ENCODE assay signal across 7 mouse cellular contexts in genomic region chr16:64851085-64851562, GRCm38 (mm10). TPM values are rescaled to one million over a fixed set of nuclear protein-coding genes. Genes with fewer than 3 reads are reported as not detected.
DNase-seq lines count a peak whose midpoint lies in the region; ATAC-seq and TF ChIP-seq lines count a peak whose summit lies in the region.

No protein-coding gene starts in this region.

- peak; percentile 27 for ATAC-seq in lung, postnatal 0 days
- ATAC-seq in inflammation-experienced regulatory T-cells, adult 6 months: peak; percentile 14
- ATAC-seq in midbrain, postnatal 0 days (ENCODE audit: low FRiP score): peak; percentile 63

- 0% methylated on average over 27 of the region's 45 CpGs for WGBS in lung, postnatal 0 days
- WGBS in midbrain, postnatal 0 days: under 1% methylated on average over 33 of the region's 45 CpGs

- no peaks in the 10 kb centered on the region for H3K9me3 ChIP-seq in lung, postnatal 0 days (ENCODE audit: low read length)
- no peaks in the 10 kb centered on the region for H3K9me3 ChIP-seq in midbrain, postnatal 0 days (ENCODE audit: low read length)

- H3K9ac ChIP-seq in lung, postnatal 0 days (replicated peaks; ENCODE audit: low read depth): peak overlapping the region; percentile 91
- H3K9ac ChIP-seq in midbrain, postnatal 0 days (replicated peaks; ENCODE audit: low read length, poor library complexity, severe bottlenecking): peak overlapping the region; percentile 71

- no peak for TF ChIP-seq CTCF in lung, postnatal 0 days (IDR thresholded peaks at IDR 0.05)
- TF ChIP-seq CTCF in embryonic fibroblast, embryonic 13.5 days (IDR thresholded peaks at IDR 0.05; ENCODE audit: borderline replicate concordance, insufficient read depth, low read length): no peak
- no peak for TF ChIP-seq CTCF in midbrain, postnatal 0 days (IDR thresholded peaks at IDR 0.05)

- no peak for TF ChIP-seq EP300 in lung, postnatal 0 days (IDR thresholded peaks at IDR 0.05)

- H3K4me1 ChIP-seq in lung, postnatal 0 days (ENCODE audit: insufficient read depth, low read depth, low read length): peaks cover 6% of the 10 kb centered on the region; the same call in 1 of the 2 replicates
- H3K4me1 ChIP-seq in embryonic fibroblast, embryonic 13.5 days (ENCODE audit: control insufficient read depth, insufficient read depth, low read length): peaks cover 2% of the 10 kb centered on the region; the same call in 1 of the 2 replicates
- H3K4me1 ChIP-seq in midbrain, postnatal 0 days (ENCODE audit: insufficient read depth, low read length): peaks cover 8% of the 10 kb centered on the region; the same call in 1 of the 2 replicates

- H3K36me3 ChIP-seq in lung, postnatal 0 days (ENCODE audit: insufficient read depth, low read length): peaks cover 4% of the 10 kb centered on the region; the same call in 1 of the 2 replicates
- H3K36me3 ChIP-seq in midbrain, postnatal 0 days (ENCODE audit: insufficient read depth, low read length): peaks cover 7% of the 10 kb centered on the region

- H3K4me3 ChIP-seq in lung, postnatal 0 days (ENCODE audit: low read depth, low read length): peak overlapping the region; percentile 95
- H3K4me3 ChIP-seq in embryonic fibroblast, embryonic 13.5 days (ENCODE audit: insufficient read depth, low read length): peak overlapping the region; percentile 82
- H3K4me3 ChIP-seq in midbrain, postnatal 0 days (ENCODE audit: low read depth, low read length): peak overlapping the region; percentile 94

- no peak for TF ChIP-seq POLR2A in embryonic fibroblast, embryonic 13.5 days (IDR thresholded peaks at IDR 0.05; ENCODE audit: low read depth, low read length)

- H3K27ac ChIP-seq in lung, postnatal 0 days (ENCODE audit: low read length): peak overlapping the region; percentile 91
- H3K27ac ChIP-seq in embryonic fibroblast, embryonic 13.5 days (ENCODE audit: insufficient read depth, low read length): peak overlapping the region; percentile 58
- peak overlapping the region; percentile 87 for H3K27ac ChIP-seq in midbrain, postnatal 0 days (ENCODE audit: low read depth, low read length)

- no peak for DNase-seq in lung, postnatal 0 days (ENCODE audit: low spot score)
- DNase-seq in lung, postnatal 10 days: no peak
- DNase-seq in midbrain, postnatal 0 days (ENCODE audit: low spot score): peak; percentile 51
- no peak for DNase-seq in Muller cell, postnatal 12 days (ENCODE audit: inconsistent ontology term)
- DNase-seq in urinary bladder, postnatal 14 days (ENCODE audit: low spot score): no peak

- no peaks in the 10 kb centered on the region for H3K27me3 ChIP-seq in lung, postnatal 0 days (replicated peaks; ENCODE audit: insufficient read depth, low read length)
- no peaks in the 10 kb centered on the region for H3K27me3 ChIP-seq in midbrain, postnatal 0 days (ENCODE audit: insufficient read depth, low read length)

- H3K4me2 ChIP-seq in lung, postnatal 0 days (replicated peaks; ENCODE audit: low read depth, low read length): peak overlapping the region; percentile 88
- peak overlapping the region; percentile 60 for H3K4me2 ChIP-seq in midbrain, postnatal 0 days (ENCODE audit: low read depth, low read length, poor library complexity, severe bottlenecking)

RNA-seq across cellular contexts. Expression of gene Zfp654, which starts 0.3 kb away (rescaled TPM):
- 3.7 and 4.1 TPM in 2 replicates for polyA plus RNA-seq in lung, postnatal 0 days (2015; fragmentation: Nextera tagmentation; extraction: Ambion mirVana)
- polyA plus RNA-seq in embryonic fibroblast, embryonic 13.5 days (2011; ENCODE audit: insufficient read length, low read depth, missing spikeins): 7.9 and 9.7 TPM in 2 replicates
- polyA plus RNA-seq in inflammation-experienced regulatory T-cells, adult 6 months (2017; shearing (Covaris generic)): 10 to 100 TPM in 1 of 3 experiments, 1 to 10 TPM in 2; 9.0 to 10.3 (median 9.5) TPM
- total RNA-seq in midbrain, postnatal 0 days (2014; rRNA removed): 8.4 and 12.2 TPM in 2 replicates
- 2.7 TPM in 2 replicates for polyA plus RNA-seq in midbrain, postnatal 0 days (2015; fragmentation: Nextera tagmentation; extraction: Ambion mirVana)

RNA-seq across cellular contexts. Expression of gene Cggbp1, which starts 0.7 kb away (rescaled TPM):
- 45.8 and 53.6 TPM in 2 replicates for polyA plus RNA-seq in lung, postnatal 0 days (2015; fragmentation: Nextera tagmentation; extraction: Ambion mirVana)
- polyA plus RNA-seq in embryonic fibroblast, embryonic 13.5 days (2011; ENCODE audit: insufficient read length, low read depth, missing spikeins): 80.7 and 103 TPM in 2 replicates
- 10 to 100 TPM; 33.5 to 79.9 (median 39.7) TPM for polyA plus RNA-seq in inflammation-experienced regulatory T-cells, adult 6 months (2017; shearing (Covaris generic))
- total RNA-seq in midbrain, postnatal 0 days (2014; rRNA removed): 66.0 and 80.9 TPM in 2 replicates
- 47.4 and 53.0 TPM in 2 replicates for polyA plus RNA-seq in midbrain, postnatal 0 days (2015; fragmentation: Nextera tagmentation; extraction: Ambion mirVana)
